Mouse (Mus musculus) liver, embryonic 14.5 days (tissue): Measurements from ENCODE around the gene Supt20.

Experiments
- CTCF ChIP-seq: IDR thresholded peaks from 2 replicates; pipeline ENCODE4 v1.5.1; 2016; ENCODE audit warnings: antibody characterized with exemption, low read depth, control low read depth
- EP300 ChIP-seq: IDR thresholded peaks from 2 replicates; pipeline ENCODE4 v1.6.1; 2016; ENCODE audit warnings: antibody characterized with exemption, low read depth

DNA sequence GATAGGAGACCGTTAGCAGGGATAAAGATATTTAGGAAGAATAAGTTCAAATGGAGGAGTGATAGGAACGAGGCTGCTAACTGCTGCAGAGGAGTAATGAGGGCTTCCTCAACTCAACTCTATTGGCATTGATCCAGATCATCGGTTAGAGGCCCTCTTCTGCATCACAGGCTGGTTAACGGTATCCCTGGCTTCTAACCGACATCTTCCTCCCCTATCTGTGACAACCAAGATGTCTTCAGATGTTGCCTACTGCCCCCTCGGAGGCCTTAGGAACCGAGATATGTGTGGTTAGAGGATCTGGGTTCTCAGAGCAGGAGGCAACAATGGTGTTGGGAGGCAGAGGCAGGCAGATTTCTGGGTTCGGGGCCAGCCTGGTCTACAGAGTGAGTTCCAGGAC is 76.0 kb downstream of the Supt20 start:
- TF ChIP-seq EP300 (no peak), CTCF (no peak)
